Mouse (Mus musculus) E14TG2a.4 (cell line): Measurements from ENCODE around the gene Frat1.

ENCODE experiments used
- CTCF ChIP-seq: conservative IDR thresholded peaks from 2 replicates; pipeline ENCODE4 v1.5.1; 2014; ENCODE audit warnings: low read length
- NANOG ChIP-seq: IDR thresholded peaks from 2 replicates; pipeline ENCODE4 v1.6.1; 2014; ENCODE audit warnings: borderline replicate concordance, low read length, mixed read lengths

- TF ChIP-seq CTCF: no peak
- no peak for TF ChIP-seq NANOG
Observed at GRCm38 (mm10) chr19:41869296-41869695, 39.5 kb downstream of the Frat1 start.
